ENCODE assay signal across 11 mouse cellular contexts in genomic region chr1:160855926-160856620, GRCm38 (mm10). TPM values are rescaled to one million over a fixed set of nuclear protein-coding genes. Genes with fewer than 3 reads are reported as not detected.
A peak's percentile ranks its signal among the peaks of the same experiment; 100 is the strongest.
DNase-seq lines count a peak whose midpoint lies in the region.
"Had no signal": no experiment of that assay in that cellular context is flagged by ENCODE, and none has a peak within 500 bp of the region (broad histone marks: within the 10 kb centered on the region; RNA-seq: fewer than 3 reads in every experiment).

No protein-coding gene starts in this region.

- DNase-seq in heart, adult 11 months: peak; percentile 85
- no peak for DNase-seq in heart, postnatal 10 days
- DNase-seq in right cerebral cortex, postnatal 10 days (ENCODE audit: low spot score in 2 of 2): peak; percentile 55 to 56
- DNase-seq in right cerebral cortex, postnatal 14 days: no peak
- DNase-seq in left cerebral cortex, adult 9 months (ENCODE audit: low spot score in 2 of 2): peak; percentile 8 to 52
- DNase-seq in ovary, postnatal 10 days (ENCODE audit: low spot score): no peak
- DNase-seq in embryo, embryonic 10 days (ENCODE audit: low spot score): no peak
- DNase-seq: embryo, embryonic 11 days; kidney, postnatal 4 days; lung, adult 18-20 months; thymus, postnatal 4 days had no signal

- intact Hi-C loops in heart, postnatal 10 days (cut with DNase I): loop anchor here (2.0 kb wide), 1 partner anchor 79 kb away; no protein-coding TSS in a partner anchor

RNA-seq across cellular contexts. Expression of gene Rc3h1, which starts 50.1 kb away (rescaled TPM):
- 10 to 100 TPM; 42.2 to 43.7 TPM for total RNA-seq in heart, postnatal 10 days (2021)

Comparison
In these comparisons a context has a peak if more than half of its experiments do, and no peak if none do; other contexts are left out.
1. DNase-seq: peak in heart, adult 11 months (single experiment), right cerebral cortex, postnatal 10 days (2 of 2) and left cerebral cortex, adult 9 months (2 of 2); none in heart, postnatal 10 days (0 of 2), right cerebral cortex, postnatal 14 days (single experiment), ovary, postnatal 10 days (single experiment) and embryo, embryonic 10 days (single experiment).